Mouse (Mus musculus) megakaryocyte, embryonic 14.5 days (primary cell): ENCODE data around the gene Arhgap42.

Source experiments
- FLI1 ChIP-seq: IDR thresholded peaks from 2 replicates; pipeline ENCODE4 v1.6.1; 2012; ENCODE audit warnings: low read length, inconsistent platforms, mixed read lengths
- GATA1 ChIP-seq: IDR thresholded peaks from 3 replicates; pipeline ENCODE4 v1.6.1; 2012; ENCODE audit warnings: mixed read lengths, low read length, inconsistent platforms, borderline replicate concordance

DNA sequence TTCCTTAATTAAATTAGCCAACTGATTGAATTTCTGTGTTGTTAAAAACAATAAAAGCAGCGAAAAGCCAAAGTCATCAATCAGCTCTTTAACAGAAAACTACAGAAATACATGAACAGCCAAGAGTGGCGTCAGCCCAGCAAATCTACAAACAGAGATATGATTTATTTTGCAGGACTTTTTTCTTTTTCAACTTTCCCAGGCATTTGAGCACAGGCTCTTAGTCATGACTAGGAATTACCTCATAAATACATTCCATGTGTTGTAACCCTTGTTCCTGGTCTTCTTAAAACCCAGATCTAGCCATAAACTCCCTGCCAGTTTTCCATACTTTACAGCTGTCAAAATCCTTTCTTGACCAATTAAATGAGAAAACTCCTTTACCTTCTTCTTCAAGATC is 114.7 kb downstream of the Arhgap42 start:
- no peak for TF ChIP-seq FLI1
- no peak for TF ChIP-seq GATA1
